Mouse (Mus musculus) megakaryocyte, embryonic 14.5 days (primary cell): ENCODE measurements around the gene Pkib. TPM values are rescaled to one million over a fixed set of nuclear protein-coding genes. Genes with fewer than 3 reads are reported as not detected.

ENCODE experiments used
- H3K27me3 ChIP-seq: replicated peaks from 2 replicates; pipeline ENCODE3; 2012; ENCODE audit warnings: inconsistent platforms
- H3K36me3 ChIP-seq: replicated peaks from 2 replicates; pipeline ENCODE3; 2012; ENCODE audit warnings: low read length, inconsistent platforms, mixed read lengths
- H3K4me1 ChIP-seq: 2 replicates; pipeline ENCODE4 v1.6.1; 2012; ENCODE audit warnings: inconsistent platforms
- H3K4me3 ChIP-seq: replicated peaks from 2 replicates; pipeline ENCODE3; 2012; ENCODE audit warnings: moderate library complexity, mild to moderate bottlenecking, inconsistent platforms
- H3K9me3 ChIP-seq: 2 replicates; pipeline ENCODE4 v1.6.1; 2012; ENCODE audit warnings: inconsistent platforms
- FLI1 ChIP-seq: IDR thresholded peaks from 2 replicates; pipeline ENCODE4 v1.6.1; 2012; ENCODE audit warnings: low read length, inconsistent platforms, mixed read lengths
- GATA1 ChIP-seq: IDR thresholded peaks from 3 replicates; pipeline ENCODE4 v1.6.1; 2012; ENCODE audit warnings: mixed read lengths, low read length, inconsistent platforms, borderline replicate concordance
- polyA plus RNA-seq: library from polyadenylated mRNA; stranded (reverse); fragments of >175 nt; gene quantifications from 2 replicates; pipeline ENCODE4 v1.2.3, GENCODE M21; 2012; ENCODE audit warnings: low replicate concordance; ENCODE audit not compliant: insufficient read depth

Gene Pkib
- polyA plus RNA-seq, 1 experiment = 1.1 TPM

- no peak overlapping the region for H3K4me3 ChIP-seq
- no peaks in the 10 kb centered on the region for H3K9me3 ChIP-seq
- H3K4me1 ChIP-seq = no peaks in the 10 kb centered on the region
- H3K36me3 ChIP-seq = no peaks in the 10 kb centered on the region
- H3K27me3 ChIP-seq = no peaks in the 10 kb centered on the region
- TF ChIP-seq GATA1 (no peak), FLI1 (no peak)
Measured at GRCm38 (mm10) chr10:57753343-57753742, 121.6 kb downstream of the Pkib start.

DNA sequence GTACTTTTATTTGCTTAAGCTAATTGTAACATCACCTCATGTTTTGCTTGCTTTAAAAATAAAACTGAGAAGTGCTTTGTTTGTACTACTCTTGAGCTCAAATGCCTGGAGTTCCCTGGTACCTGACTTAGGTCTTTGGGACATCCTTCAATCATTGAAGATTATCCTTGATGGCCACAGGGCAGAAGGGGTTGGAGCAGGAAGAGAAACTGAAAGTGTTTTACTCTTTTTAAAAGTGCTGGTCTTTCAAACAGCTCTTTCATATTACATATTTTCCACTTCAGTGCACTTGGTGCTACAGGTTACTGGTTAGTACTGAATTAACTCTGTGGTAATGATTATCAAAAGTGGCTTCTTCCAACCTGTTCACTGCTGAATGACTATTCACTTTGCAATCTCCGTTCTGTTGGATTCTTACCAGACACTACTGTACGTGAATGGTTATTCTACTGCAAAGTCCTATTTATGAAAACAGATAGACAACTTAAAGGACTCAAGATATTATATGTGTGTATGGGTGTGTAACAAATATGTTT, 123.5 kb downstream of the Pkib start:
- Histone ChIP-seq H3K36me3 (no peaks in the 10 kb centered on the region), H3K4me1 (no peaks in the 10 kb centered on the region), H3K9me3 (no peaks in the 10 kb centered on the region), H3K27me3 (no peaks in the 10 kb centered on the region), H3K4me3 (no peak overlapping the region)
- TF ChIP-seq FLI1 = no peak
- no peak for TF ChIP-seq GATA1

- H3K4me3 ChIP-seq = no peak overlapping the region
- H3K9me3 ChIP-seq = no peaks in the 10 kb centered on the region
- no peaks in the 10 kb centered on the region for H3K36me3 ChIP-seq
- no peaks in the 10 kb centered on the region for H3K4me1 ChIP-seq
- TF ChIP-seq GATA1 (no peak), FLI1 (no peak)
- H3K27me3 ChIP-seq = no peaks in the 10 kb centered on the region
Measured at GRCm38 (mm10) chr10:57758999-57759398, 127.2 kb downstream of the Pkib start.

DNA sequence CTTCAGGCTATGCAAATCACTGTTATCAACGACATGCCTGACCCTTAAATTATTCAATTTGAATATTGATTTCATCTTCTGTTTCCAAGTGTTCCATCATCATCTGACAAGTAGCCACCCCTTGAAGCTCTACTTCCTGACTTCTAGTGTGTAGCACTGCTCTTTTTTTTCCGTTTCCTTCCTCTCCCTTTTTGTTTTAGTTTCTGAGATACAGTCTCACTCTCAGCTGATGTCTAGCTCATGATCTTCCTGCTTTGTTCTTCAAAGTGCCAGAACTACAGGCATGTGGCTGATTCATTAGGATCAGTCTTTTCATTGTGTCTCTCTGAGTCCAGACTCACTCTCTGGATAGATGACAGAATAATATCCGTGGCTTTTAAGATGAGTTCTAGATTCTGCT, 128.9 kb downstream of the Pkib start:
- Histone ChIP-seq H3K9me3 (no peaks in the 10 kb centered on the region), H3K27me3 (no peaks in the 10 kb centered on the region), H3K4me1 (no peaks in the 10 kb centered on the region), H3K4me3 (no peak overlapping the region), H3K36me3 (no peaks in the 10 kb centered on the region)
- no peak for TF ChIP-seq FLI1
- TF ChIP-seq GATA1 = no peak

DNA sequence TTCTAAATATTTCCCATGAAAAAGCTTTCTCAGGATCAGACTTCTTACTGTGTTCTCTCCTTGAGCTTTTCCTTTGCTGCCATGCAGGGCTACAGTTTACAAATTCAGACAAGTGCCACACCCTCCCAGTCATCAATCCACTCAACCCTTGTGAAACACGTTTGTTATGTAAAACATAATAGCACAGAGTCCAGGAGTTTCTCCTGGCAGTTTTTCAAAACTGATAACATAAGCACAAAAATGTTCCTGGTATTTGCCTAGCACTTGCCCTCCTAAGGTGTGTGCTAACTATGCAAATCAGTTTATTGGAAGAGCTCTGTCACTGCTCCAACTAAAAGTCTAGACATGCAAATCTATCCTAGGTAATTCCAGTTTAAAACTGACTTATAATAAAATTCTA, 131.3 kb downstream of the Pkib start:
- H3K4me1 ChIP-seq = no peaks in the 10 kb centered on the region
- no peaks in the 10 kb centered on the region for H3K9me3 ChIP-seq
- H3K27me3 ChIP-seq = no peaks in the 10 kb centered on the region
- no peak overlapping the region for H3K4me3 ChIP-seq
- TF ChIP-seq GATA1 = no peak
- TF ChIP-seq FLI1 = no peak
- no peaks in the 10 kb centered on the region for H3K36me3 ChIP-seq

GRCm38 (mm10) chr10:57783289-57784130, 151.7 kb downstream of the Pkib start:
- Histone ChIP-seq H3K27me3 (no peaks in the 10 kb centered on the region), H3K4me3 (no peak overlapping the region), H3K36me3 (no peaks in the 10 kb centered on the region), H3K4me1 (no peaks in the 10 kb centered on the region), H3K9me3 (peaks cover 5% of the 10 kb centered on the region; the same call in 1 of the 2 replicates)
- TF ChIP-seq GATA1 = no peak
- TF ChIP-seq FLI1 = no peak

GRCm38 (mm10) chr10:57784131-57784875, 152.5 kb downstream of the Pkib start:
- Histone ChIP-seq H3K36me3 (no peaks in the 10 kb centered on the region), H3K27me3 (no peaks in the 10 kb centered on the region), H3K4me1 (no peaks in the 10 kb centered on the region), H3K9me3 (peaks cover 5% of the 10 kb centered on the region; the same call in 1 of the 2 replicates), H3K4me3 (no peak overlapping the region)
- TF ChIP-seq GATA1 (no peak), FLI1 (no peak)

- Histone ChIP-seq H3K4me1 (no peaks in the 10 kb centered on the region), H3K9me3 (peaks cover 5% of the 10 kb centered on the region; the same call in 1 of the 2 replicates), H3K36me3 (no peaks in the 10 kb centered on the region), H3K27me3 (no peaks in the 10 kb centered on the region), H3K4me3 (no peak within 1 kb of the TSS)
- no peak for TF ChIP-seq GATA1
Measured at GRCm38 (mm10) chr10:57784876-57785150, 153.0 kb downstream of the Pkib start, which contains the start of gene Fabp7. Gene Fabp7, plus strand, starts transcription at chr10:57784881.

DNA sequence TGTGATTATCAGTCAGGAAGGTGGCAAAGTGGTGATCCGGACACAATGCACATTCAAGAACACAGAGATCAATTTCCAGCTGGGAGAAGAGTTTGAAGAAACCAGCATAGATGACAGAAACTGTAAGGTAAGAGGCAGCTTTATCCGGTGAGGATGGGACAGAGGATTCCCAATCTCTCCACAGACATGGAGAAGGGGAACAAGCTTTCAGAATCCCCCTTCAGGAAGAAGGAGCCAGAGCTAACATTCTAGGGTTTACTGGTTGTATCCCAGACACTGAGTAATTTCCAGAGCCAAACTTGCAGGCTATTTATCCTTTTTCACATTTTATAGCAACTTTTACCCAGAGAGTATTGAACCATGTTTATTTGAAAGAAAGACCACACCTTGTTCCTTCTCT, 153.8 kb downstream of the Pkib start:
- H3K36me3 ChIP-seq = no peaks in the 10 kb centered on the region
- no peaks in the 10 kb centered on the region for H3K4me1 ChIP-seq
- no peak overlapping the region for H3K4me3 ChIP-seq
- H3K9me3 ChIP-seq = peaks cover 5% of the 10 kb centered on the region; the same call in 1 of the 2 replicates
- no peak for TF ChIP-seq GATA1
- no peak for TF ChIP-seq FLI1
- no peaks in the 10 kb centered on the region for H3K27me3 ChIP-seq

Other genes with a start within 250 kb of the Pkib start
- 0.28 TPM in 1 of 2 replicates, not detected in the other for gene Hsf2, start 145.6 kb upstream of the Pkib start, polyA plus RNA-seq
- 8.6 TPM in 1 of 2 replicates, not detected in the other for gene Serinc1, start 99.5 kb upstream of the Pkib start, polyA plus RNA-seq
- gene Fabp7, start 152.9 kb downstream of the Pkib start, polyA plus RNA-seq = not detected in 2 replicates
- 2.4 TPM in 1 of 2 replicates, not detected in the other for gene Smpdl3a, start 162.4 kb downstream of the Pkib start, polyA plus RNA-seq